Mouse (Mus musculus): Measurements from ENCODE around the gene Krt87. TPM values are rescaled to one million over a fixed set of nuclear protein-coding genes. Genes with fewer than 3 reads are reported as not detected.

Krt87 gene
- polyA plus RNA-seq, 1 experiment from 2014 or later: 5.5 TPM

GRCm38 (mm10) chr15:101390203-101390602 lies 48.4 kb downstream of the Krt87 start:
- no peak for ATAC-seq (ENCODE audit: insufficient number of reproducible peaks, low FRiP score, low TSS enrichment, low read depth)
- H3K36me3 ChIP-seq: no peaks in the 10 kb centered on the region
- WGBS: 86% methylated on average over 5 of the region's 5 CpGs

GRCm38 (mm10) chr15:101388034-101388541 lies 50.5 kb downstream of the Krt87 start:
- no peak for ATAC-seq (ENCODE audit: insufficient number of reproducible peaks, low FRiP score, low TSS enrichment, low read depth)
- Histone ChIP-seq H3K9me3 (replicated peaks) (no peaks in the 10 kb centered on the region), H3K36me3 (no peaks in the 10 kb centered on the region), H3K4me2 (replicated peaks) (no peak overlapping the region), H3K4me3 (replicated peaks) (no peak overlapping the region), H3K9ac (no peak overlapping the region), H3K27ac (replicated peaks) (no peak overlapping the region), H3K4me1 (0 out of 2 replicates have a peak, but pooled peaks cover 7% of the 10 kb centered on the region), H3K27me3 (no peaks in the 10 kb centered on the region)
- 41% methylated on average over 5 of the region's 5 CpGs for WGBS

More at GRCm38 (mm10) chr15:101390203-101390602, 48.4 kb downstream of the Krt87 start:
- H3K27me3 ChIP-seq: no peaks in the 10 kb centered on the region
- no peak overlapping the region for H3K9ac ChIP-seq
- no peak overlapping the region for H3K4me3 ChIP-seq (replicated peaks)
- H3K27ac ChIP-seq (replicated peaks): no peak overlapping the region
- no peaks in the 10 kb centered on the region for H3K9me3 ChIP-seq (replicated peaks)
- H3K4me1 ChIP-seq: 0 out of 2 replicates have a peak, but pooled peaks cover 7% of the 10 kb centered on the region
- no peak overlapping the region for H3K4me2 ChIP-seq (replicated peaks)

- Histone ChIP-seq H3K36me3 (no peaks in the 10 kb centered on the region), H3K27ac (replicated peaks) (no peak overlapping the region), H3K9me3 (replicated peaks) (no peaks in the 10 kb centered on the region), H3K27me3 (no peaks in the 10 kb centered on the region), H3K4me2 (replicated peaks) (no peak overlapping the region), H3K4me1 (0 out of 2 replicates have a peak, but pooled peaks cover 7% of the 10 kb centered on the region), H3K4me3 (replicated peaks) (no peak overlapping the region), H3K9ac (no peak overlapping the region)
- ATAC-seq (ENCODE audit: insufficient number of reproducible peaks, low FRiP score, low TSS enrichment, low read depth): 0 out of 2 replicates have a peak, but pooled peaks have one; percentile 11
- 67% methylated on average over 3 of the region's 3 CpGs for WGBS
Measured at GRCm38 (mm10) chr15:101387176-101387575, 51.4 kb downstream of the Krt87 start.

- Histone ChIP-seq H3K4me3 (replicated peaks) (no peak overlapping the region), H3K4me2 (replicated peaks) (no peak overlapping the region), H3K4me1 (0 out of 2 replicates have a peak, but pooled peaks cover 7% of the 10 kb centered on the region), H3K27me3 (no peaks in the 10 kb centered on the region), H3K27ac (replicated peaks) (no peak overlapping the region), H3K9ac (no peak overlapping the region), H3K9me3 (replicated peaks) (no peaks in the 10 kb centered on the region), H3K36me3 (no peaks in the 10 kb centered on the region)
- 69% methylated on average over 6 of the region's 6 CpGs for WGBS
- no peak for ATAC-seq (ENCODE audit: insufficient number of reproducible peaks, low FRiP score, low TSS enrichment, low read depth)
Measured at GRCm38 (mm10) chr15:101385064-101385463, 53.5 kb downstream of the Krt87 start.

GRCm38 (mm10) chr15:101384610-101385009 lies 54.0 kb downstream of the Krt87 start:
- Histone ChIP-seq H3K4me2 (replicated peaks) (no peak overlapping the region), H3K9me3 (replicated peaks) (no peaks in the 10 kb centered on the region)
- WGBS: 71% methylated on average over 7 of the region's 7 CpGs

GRCm38 (mm10) chr15:101382811-101383210 lies 55.8 kb downstream of the Krt87 start:
- no peaks in the 10 kb centered on the region for H3K4me1 ChIP-seq
- no peak overlapping the region for H3K9ac ChIP-seq
- WGBS: 52% methylated on average over 11 of the region's 11 CpGs
- H3K4me3 ChIP-seq (replicated peaks): no peak overlapping the region
- H3K27me3 ChIP-seq: no peaks in the 10 kb centered on the region
- ATAC-seq (ENCODE audit: insufficient number of reproducible peaks, low FRiP score, low TSS enrichment, low read depth): no peak
- no peaks in the 10 kb centered on the region for H3K9me3 ChIP-seq (replicated peaks)
- H3K36me3 ChIP-seq: no peaks in the 10 kb centered on the region
- H3K4me2 ChIP-seq (replicated peaks): no peak overlapping the region
- no peak overlapping the region for H3K27ac ChIP-seq (replicated peaks)

More at GRCm38 (mm10) chr15:101384610-101385009, 54.0 kb downstream of the Krt87 start:
- no peak for ATAC-seq (ENCODE audit: insufficient number of reproducible peaks, low FRiP score, low TSS enrichment, low read depth)
- H3K36me3 ChIP-seq: no peaks in the 10 kb centered on the region
- no peak overlapping the region for H3K27ac ChIP-seq (replicated peaks)
- H3K4me3 ChIP-seq (replicated peaks): no peak overlapping the region
- H3K9ac ChIP-seq: no peak overlapping the region
- H3K27me3 ChIP-seq: no peaks in the 10 kb centered on the region
- 0 out of 2 replicates have a peak, but pooled peaks cover 7% of the 10 kb centered on the region for H3K4me1 ChIP-seq

- no peaks in the 10 kb centered on the region for H3K9me3 ChIP-seq (replicated peaks)
- no peaks in the 10 kb centered on the region for H3K36me3 ChIP-seq
- no peak overlapping the region for H3K9ac ChIP-seq
- no peak for ATAC-seq (ENCODE audit: insufficient number of reproducible peaks, low FRiP score, low TSS enrichment, low read depth)
- no peak overlapping the region for H3K27ac ChIP-seq (replicated peaks)
- no peak overlapping the region for H3K4me2 ChIP-seq (replicated peaks)
- no peak overlapping the region for H3K4me3 ChIP-seq (replicated peaks)
- no peaks in the 10 kb centered on the region for H3K4me1 ChIP-seq
- WGBS: 58% methylated on average over 9 of the region's 9 CpGs
- H3K27me3 ChIP-seq: no peaks in the 10 kb centered on the region
Measured at GRCm38 (mm10) chr15:101381758-101382157, 56.8 kb downstream of the Krt87 start.

Other genes starting within 250 kb of the Krt87 start
- 11.4 and 15.1 TPM in 2 replicates for gene Grasp, start 214.6 kb downstream of the Krt87 start, polyA plus RNA-seq (2015; fragmentation: Nextera tagmentation; extraction: Ambion mirVana)
- gene Nr4a1, start 184.5 kb downstream of the Krt87 start, polyA plus RNA-seq (2015; fragmentation: Nextera tagmentation; extraction: Ambion mirVana): 16.0 and 16.4 TPM in 2 replicates
- gene Atg101, start 154.5 kb downstream of the Krt87 start, polyA plus RNA-seq (2015; fragmentation: Nextera tagmentation; extraction: Ambion mirVana): 69.9 and 71.9 TPM in 2 replicates
- gene 6030408B16Rik, start 145.6 kb downstream of the Krt87 start, polyA plus RNA-seq (2015; fragmentation: Nextera tagmentation; extraction: Ambion mirVana): 1.3 and 1.5 TPM in 2 replicates
- 26.9 and 33.5 TPM in 2 replicates for gene Krt80, start 68.6 kb downstream of the Krt87 start, polyA plus RNA-seq (2015; fragmentation: Nextera tagmentation; extraction: Ambion mirVana)
- 86.5 and 93.4 TPM in 2 replicates for gene Krt7, start 27.8 kb downstream of the Krt87 start, polyA plus RNA-seq (2015; fragmentation: Nextera tagmentation; extraction: Ambion mirVana)
- gene Krt88, start 8.9 kb upstream of the Krt87 start, polyA plus RNA-seq (2015; fragmentation: Nextera tagmentation; extraction: Ambion mirVana): not detected in 2 replicates
- gene Krt81, start 24.9 kb upstream of the Krt87 start, polyA plus RNA-seq (2015; fragmentation: Nextera tagmentation; extraction: Ambion mirVana): 4.2 and 10.2 TPM in 2 replicates
- 2.1 and 5.3 TPM in 2 replicates for gene Krt86, start 34.7 kb upstream of the Krt87 start, polyA plus RNA-seq (2015; fragmentation: Nextera tagmentation; extraction: Ambion mirVana)
- 5.6 and 16.5 TPM in 2 replicates for gene Krt83, start 52.7 kb upstream of the Krt87 start, polyA plus RNA-seq (2015; fragmentation: Nextera tagmentation; extraction: Ambion mirVana)
- gene Gm49425, start 78.5 kb upstream of the Krt87 start, polyA plus RNA-seq (2015; fragmentation: Nextera tagmentation; extraction: Ambion mirVana): 8.5 and 16.4 TPM in 2 replicates
- 0.07 and 0.28 TPM in 2 replicates for gene Krt84, start 94.0 kb upstream of the Krt87 start, polyA plus RNA-seq (2015; fragmentation: Nextera tagmentation; extraction: Ambion mirVana)
- 2.1 and 2.8 TPM in 2 replicates for gene Krt82, start 111.9 kb upstream of the Krt87 start, polyA plus RNA-seq (2015; fragmentation: Nextera tagmentation; extraction: Ambion mirVana)
- 2.4 and 2.6 TPM in 2 replicates for gene Krt90, start 124.1 kb upstream of the Krt87 start, polyA plus RNA-seq (2015; fragmentation: Nextera tagmentation; extraction: Ambion mirVana)
- 8.8 and 13.7 TPM in 2 replicates for gene Krt75, start 135.1 kb upstream of the Krt87 start, polyA plus RNA-seq (2015; fragmentation: Nextera tagmentation; extraction: Ambion mirVana)
- gene Gm5414, start 189.4 kb upstream of the Krt87 start, polyA plus RNA-seq (2015; fragmentation: Nextera tagmentation; extraction: Ambion mirVana): not detected in 2 replicates
- gene Gm5478, start 208.6 kb upstream of the Krt87 start, polyA plus RNA-seq (2015; fragmentation: Nextera tagmentation; extraction: Ambion mirVana): not detected in 2 replicates
- 8.2 and 9.1 TPM in 2 replicates for gene Krt6b, start 241.5 kb upstream of the Krt87 start, polyA plus RNA-seq (2015; fragmentation: Nextera tagmentation; extraction: Ambion mirVana)

All from embryonic facial prominence, embryonic 15.5 days (tissue).